Mouse (Mus musculus) hindbrain, postnatal 0 days (tissue): ENCODE measurements around the gene Plekho2. TPM values are rescaled to one million over a fixed set of nuclear protein-coding genes. Genes with fewer than 3 reads are reported as not detected.
A peak's percentile ranks its signal among the peaks of the same experiment; 100 is the strongest.

ENCODE experiments used
- ATAC-seq: fragments of 200-750 bp; cut with Nextera tagmentation; 2 replicates; pipeline ENCODE4 v1.8.0; 2017; ENCODE audit warnings: mild to moderate bottlenecking, moderate TSS enrichment, moderate library complexity
- DNase-seq: peaks from one replicate; pipeline ENCODE4 v3.0.0-alpha.2; 2015; ENCODE audit warnings: low spot score
- H3K27ac ChIP-seq: fragments of 300-500 bp; sonication (generic); 2 replicates; pipeline ENCODE4 v1.5.1; 2014; ENCODE audit warnings: mild to moderate bottlenecking
- H3K27me3 ChIP-seq: fragments of 300-500 bp; sonication (generic); 2 replicates; pipeline ENCODE4 v1.6.1; 2014; ENCODE audit warnings: low read length, mixed read lengths; ENCODE audit not compliant: insufficient read depth
- H3K36me3 ChIP-seq: fragments of 300-500 bp; sonication (generic); 2 replicates; pipeline ENCODE4 v1.6.1; 2014; ENCODE audit warnings: low read length, mixed read lengths; ENCODE audit not compliant: insufficient read depth
- H3K4me1 ChIP-seq: fragments of 300-500 bp; sonication (generic); 2 replicates; pipeline ENCODE4 v1.6.1; 2014; ENCODE audit warnings: antibody characterized with exemption, low read length, mixed read lengths; ENCODE audit not compliant: insufficient read depth
- H3K4me2 ChIP-seq: fragments of 300-500 bp; sonication (generic); 2 replicates; pipeline ENCODE4 v1.6.1; 2014; ENCODE audit warnings: low read depth, mild to moderate bottlenecking, low read length, moderate library complexity, mixed read lengths
- H3K4me3 ChIP-seq: fragments of 300-500 bp; sonication (generic); 2 replicates; pipeline ENCODE4 v1.5.1; 2014; ENCODE audit warnings: low read length
- H3K9ac ChIP-seq: fragments of 300-500 bp; sonication (generic); replicated peaks from 2 replicates; pipeline ENCODE4 v1.6.1; 2014; ENCODE audit warnings: mild to moderate bottlenecking, low read length, moderate library complexity, mixed read lengths
- H3K9me3 ChIP-seq: fragments of 300-500 bp; sonication (generic); 2 replicates; pipeline ENCODE4 v1.6.1; 2016; ENCODE audit warnings: low read length, mixed read lengths
- CTCF ChIP-seq: IDR thresholded peaks from 2 replicates; pipeline ENCODE4 v1.5.1; 2016; ENCODE audit warnings: antibody characterized with exemption, control low read depth, low read depth
- WGBS: fragments of 180-500 bp; shearing (Covaris S2); extraction: QIAGEN DNeasy Blood & Tissue Kit; methylation state at CpG from one replicate; pipeline ENCODE4 v1.1.7; 2014; 5-methylcytosine and 5-hydroxymethylcytosine counted together
- polyA plus RNA-seq: library from polyadenylated mRNA; unstranded; fragments of >200 nt; fragmentation: Nextera tagmentation; extraction: Ambion mirVana; gene quantifications from 2 replicates; pipeline ENCODE4 v1.2.1, GENCODE M21; 2015
- total RNA-seq: library from RNA; depleted of rRNA; stranded (reverse); fragments of >200 nt; gene quantifications from 2 replicates; pipeline ENCODE4 v1.2.3, GENCODE M21; 2014

Plekho2 gene
- total and polyA plus RNA-seq, 2 experiments from 2014 or later = 7.0 to 17.9 TPM

GRCm38 (mm10) chr9:65587573-65588358 lies 7.9 kb upstream of the Plekho2 start:
- WGBS = under 1% methylated on average over 64 of the region's 64 CpGs
- peak; percentile 36 for DNase-seq

DNA sequence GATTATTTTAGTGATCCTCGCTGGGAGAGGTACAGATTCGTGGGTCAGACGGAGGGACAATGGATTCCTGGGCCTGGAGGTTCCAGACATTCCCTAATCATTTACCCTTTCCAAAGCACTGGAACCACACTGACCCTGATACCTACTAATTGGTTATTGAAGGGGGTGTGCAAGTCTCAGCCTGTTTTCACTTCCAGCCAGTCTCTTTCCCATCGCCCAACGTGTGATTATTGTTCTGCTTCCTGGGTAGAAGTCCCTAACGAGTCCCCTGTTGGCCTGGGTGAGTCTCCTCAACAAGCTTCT lies 7.4 kb upstream of the Plekho2 start:
- H3K4me2 ChIP-seq = peak overlapping the region; percentile 100
- no peaks in the 10 kb centered on the region for H3K36me3 ChIP-seq
- peak overlapping the region; percentile 54 for H3K4me3 ChIP-seq
- H3K27me3 ChIP-seq = 0 out of 2 replicates have a peak, but pooled peaks cover 7% of the 10 kb centered on the region
- under 1% methylated on average over 6 of the region's 6 CpGs for WGBS
- no peak overlapping the region for H3K27ac ChIP-seq
- TF ChIP-seq CTCF = no peak
- H3K4me1 ChIP-seq = peaks cover 16% of the 10 kb centered on the region
- ATAC-seq (peak; percentile 15; the same call in 1 of the 2 replicates), DNase-seq (no peak)
- no peaks in the 10 kb centered on the region for H3K9me3 ChIP-seq
- peak overlapping the region; percentile 61 for H3K9ac ChIP-seq

More at GRCm38 (mm10) chr9:65587573-65588358, 7.9 kb upstream of the Plekho2 start:
- peak overlapping the region; percentile 61 for H3K9ac ChIP-seq
- ATAC-seq = peak; percentile 27
- H3K4me3 ChIP-seq = peak overlapping the region; percentile 54
- no peaks in the 10 kb centered on the region for H3K9me3 ChIP-seq
- peaks cover 16% of the 10 kb centered on the region for H3K4me1 ChIP-seq
- TF ChIP-seq CTCF = no peak
- no peak overlapping the region for H3K27ac ChIP-seq
- no peaks in the 10 kb centered on the region for H3K36me3 ChIP-seq
- H3K27me3 ChIP-seq = 0 out of 2 replicates have a peak, but pooled peaks cover 7% of the 10 kb centered on the region
- H3K4me2 ChIP-seq = peak overlapping the region; percentile 100

DNA sequence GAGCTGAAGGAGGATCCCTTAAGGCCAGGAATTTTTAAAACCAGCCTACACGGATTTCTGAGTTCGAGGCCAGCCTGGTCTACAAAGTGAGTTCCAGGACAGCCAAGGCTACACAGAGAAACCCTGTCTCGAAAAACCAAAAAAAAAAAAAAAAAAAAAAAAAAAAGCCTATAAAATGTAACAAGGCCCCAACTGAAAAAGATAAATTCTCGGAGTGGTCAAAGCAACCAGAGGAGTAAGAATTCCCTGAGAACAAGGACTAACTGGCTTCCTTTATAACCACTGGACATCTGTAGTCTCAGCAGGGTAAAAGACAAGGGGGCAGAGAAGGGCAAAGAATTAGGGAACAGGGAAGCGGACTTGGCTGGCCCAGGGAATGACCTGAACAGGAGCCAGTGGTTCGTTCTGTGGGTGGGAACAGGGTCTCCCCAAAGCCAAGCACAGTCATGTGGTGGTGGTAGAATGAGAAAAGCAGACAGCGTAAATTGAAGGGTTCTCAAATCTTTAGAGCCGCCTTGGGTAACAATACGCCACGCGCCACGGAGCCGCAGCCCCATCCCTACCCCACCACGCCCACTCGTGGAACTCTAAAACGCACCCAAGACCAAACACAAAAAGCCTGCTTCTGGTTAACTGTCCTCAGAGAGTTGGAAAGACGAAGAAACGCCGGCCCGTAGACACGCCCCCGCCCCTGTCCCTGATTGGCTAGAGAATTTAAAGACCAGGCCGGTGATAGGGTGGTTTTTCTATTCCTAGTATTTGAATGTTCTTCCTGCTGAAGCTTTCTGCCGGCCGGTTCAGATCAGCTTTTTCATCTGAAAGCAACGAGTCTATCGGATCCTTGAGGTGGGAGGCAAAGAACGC lies 6.8 kb upstream of the Plekho2 start, which contains the start of gene Pif1:
Gene Pif1, plus strand, starts transcription at position 755 of the 864 bp plus-strand sequence.
- Histone ChIP-seq H3K9ac (peak within 1 kb of the TSS; percentile 61), H3K9me3 (no peaks in the 10 kb centered on the region), H3K36me3 (no peaks in the 10 kb centered on the region), H3K27me3 (0 out of 2 replicates have a peak, but pooled peaks cover 7% of the 10 kb centered on the region), H3K4me1 (peaks cover 16% of the 10 kb centered on the region), H3K4me3 (peak within 1 kb of the TSS; percentile 54), H3K4me2 (peak within 1 kb of the TSS; percentile 100), H3K27ac (no peak within 1 kb of the TSS)
- no peak for TF ChIP-seq CTCF
- DNase-seq (peak; percentile 85), ATAC-seq (peak; percentile 86)
- 9% methylated on average over 28 of the region's 28 CpGs for WGBS

DNA sequence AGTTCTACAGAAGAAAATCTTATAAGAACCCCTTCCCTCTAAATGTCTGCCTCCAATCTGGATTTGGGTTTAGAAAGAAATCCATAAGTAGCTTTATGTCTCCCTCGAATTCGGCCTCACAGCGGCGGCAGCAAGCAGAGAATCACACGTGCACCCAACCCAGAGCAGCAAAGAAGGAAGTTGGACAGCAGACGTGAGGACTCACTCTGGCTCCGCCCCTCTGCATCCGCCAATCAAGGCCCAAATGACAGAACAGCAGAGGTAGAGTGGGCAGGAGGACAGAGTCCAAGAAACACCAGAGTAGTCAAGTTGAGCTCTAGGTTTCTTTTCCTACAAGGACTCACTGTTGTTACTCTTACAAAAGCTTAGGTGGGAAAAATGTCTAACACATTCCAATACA lies 3.2 kb upstream of the Plekho2 start:
- Histone ChIP-seq H3K27me3 (no peaks in the 10 kb centered on the region), H3K4me2 (no peak overlapping the region), H3K27ac (no peak overlapping the region), H3K36me3 (no peaks in the 10 kb centered on the region), H3K9ac (no peak overlapping the region), H3K4me3 (no peak overlapping the region), H3K4me1 (peaks cover 13% of the 10 kb centered on the region; the same call in 1 of the 2 replicates), H3K9me3 (no peaks in the 10 kb centered on the region)
- TF ChIP-seq CTCF = no peak
- ATAC-seq (no peak), DNase-seq (no peak)
- WGBS = 21% methylated on average over 8 of the region's 8 CpGs

GRCm38 (mm10) chr9:65580401-65581256 lies 789 bp upstream of the Plekho2 start:
- 6% methylated on average over 21 of the region's 29 CpGs for WGBS
- peak; percentile 98 for TF ChIP-seq CTCF
- peaks cover 8% of the 10 kb centered on the region; the same call in 1 of the 2 replicates for H3K4me1 ChIP-seq
- peak overlapping the region; percentile 49; the same call in 1 of the 2 replicates for H3K27ac ChIP-seq
- no peak overlapping the region for H3K9ac ChIP-seq
- H3K36me3 ChIP-seq = no peaks in the 10 kb centered on the region
- H3K9me3 ChIP-seq = no peaks in the 10 kb centered on the region
- ATAC-seq (peak; percentile 58), DNase-seq (peak; percentile 92)
- H3K4me2 ChIP-seq = peak overlapping the region; percentile 59
- H3K27me3 ChIP-seq = no peaks in the 10 kb centered on the region
- H3K4me3 ChIP-seq = peak overlapping the region; percentile 50

GRCm38 (mm10) chr9:65578801-65579249 lies 1.0 kb downstream of the Plekho2 start:
- WGBS = 54% methylated on average over 9 of the region's 9 CpGs
- ATAC-seq = no peak

More at GRCm38 (mm10) chr9:65578801-65579249, 1.0 kb downstream of the Plekho2 start:
- peak overlapping the region; percentile 50 for H3K4me3 ChIP-seq
- no peak overlapping the region for H3K27ac ChIP-seq
- H3K27me3 ChIP-seq = no peaks in the 10 kb centered on the region
- no peaks in the 10 kb centered on the region for H3K9me3 ChIP-seq
- peak overlapping the region; percentile 59 for H3K4me2 ChIP-seq
- no peak overlapping the region for H3K9ac ChIP-seq
- DNase-seq = no peak
- peaks cover 8% of the 10 kb centered on the region; the same call in 1 of the 2 replicates for H3K4me1 ChIP-seq
- TF ChIP-seq CTCF = no peak
- no peaks in the 10 kb centered on the region for H3K36me3 ChIP-seq
